Mouse (Mus musculus) left cerebral cortex, adult 11 months (tissue): ENCODE results near the gene Notch2.

Source experiments
- DNase-seq: peaks from one replicate; pipeline ENCODE4 v3.0.0; 2022; ENCODE audit warnings: low spot score

Notch2 gene

GRCm38 (mm10) chr3:98157073-98157472 lies 143.7 kb downstream of the Notch2 start:
- no peak for DNase-seq

- DNase-seq, result no peak
These were observed 144.3 kb downstream of the Notch2 start for GRCm38 (mm10) chr3:98157585-98157984.

DNA sequence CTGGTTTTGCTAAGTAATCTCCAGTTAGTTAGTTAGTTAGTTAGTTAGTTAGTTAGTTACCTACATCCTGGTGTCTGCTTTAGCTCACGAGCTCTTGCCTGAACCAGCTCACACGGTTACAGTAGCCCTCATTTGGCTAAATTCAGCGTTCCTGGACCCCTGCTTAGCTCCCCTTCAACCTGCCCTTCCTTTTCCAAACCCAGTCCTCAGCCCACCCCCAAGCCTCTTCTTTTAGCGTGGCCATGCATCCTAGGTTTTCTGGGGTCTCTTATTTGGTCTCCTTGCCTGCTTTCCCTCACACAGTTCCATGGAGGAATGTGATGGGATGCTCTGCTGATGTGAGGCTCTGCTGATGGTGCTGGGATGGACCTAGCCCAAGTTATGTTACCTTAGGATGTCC lies 145.3 kb downstream of the Notch2 start:
- DNase-seq, result no peak

DNA sequence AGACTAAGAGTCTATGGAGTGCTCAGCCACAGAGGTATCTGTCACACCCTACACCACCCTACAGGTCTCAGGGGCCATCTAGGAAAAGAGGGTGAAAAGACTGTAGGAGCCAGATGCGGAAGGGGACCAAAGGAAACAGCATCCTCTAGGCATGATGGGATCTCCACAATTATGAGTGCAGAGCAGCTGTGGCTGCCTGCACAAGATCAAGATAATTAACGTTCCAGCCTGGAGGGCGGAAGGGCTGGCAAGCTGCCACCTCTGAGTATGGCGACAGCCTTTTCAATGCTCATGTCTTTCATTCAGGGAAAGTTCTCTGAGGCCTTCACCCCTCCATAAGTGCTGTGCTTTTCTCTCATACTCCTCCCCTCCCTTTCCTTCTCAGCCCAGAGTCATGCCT lies 146.0 kb downstream of the Notch2 start:
- no peak for DNase-seq

- DNase-seq, result no peak
These were observed 147.0 kb downstream of the Notch2 start, which contains the start of gene Adam30 for GRCm38 (mm10) chr3:98160330-98160729. Adam30 (plus strand) TSS chr3:98160630.

GRCm38 (mm10) chr3:98178340-98178739 lies 165.0 kb downstream of the Notch2 start:
- DNase-seq, result peak; percentile 23

- peak; percentile 21 for DNase-seq
These were observed 167.5 kb downstream of the Notch2 start for GRCm38 (mm10) chr3:98180805-98181204.

DNA sequence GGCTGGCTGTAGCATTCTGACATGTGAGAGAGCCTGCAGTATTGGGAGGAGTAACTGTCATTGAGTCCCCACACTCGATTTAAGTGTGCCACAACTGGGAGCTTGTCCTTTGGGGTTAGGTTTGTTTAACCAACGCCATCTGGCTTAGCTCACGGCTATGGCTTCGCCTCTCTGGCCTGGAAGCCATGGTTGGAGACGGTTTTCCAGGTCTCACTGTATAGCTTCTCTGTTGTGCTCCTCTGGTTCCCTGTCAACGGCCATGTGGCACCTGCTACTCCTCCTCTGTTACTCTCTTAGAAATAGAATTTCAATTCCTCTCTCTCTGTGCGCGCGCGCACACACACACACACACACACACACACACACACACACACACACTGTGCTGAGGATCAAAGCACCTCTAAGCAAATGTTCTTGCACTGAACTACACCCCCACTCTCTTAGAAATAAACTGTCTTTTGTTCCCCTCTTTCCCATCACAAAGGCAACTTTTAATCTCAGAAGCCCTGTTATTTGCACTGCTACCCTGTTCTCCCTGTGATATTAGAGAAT lies 171.9 kb downstream of the Notch2 start:
- no peak for DNase-seq

- no peak for DNase-seq
These were observed 174.4 kb downstream of the Notch2 start for GRCm38 (mm10) chr3:98187777-98188176.

DNA sequence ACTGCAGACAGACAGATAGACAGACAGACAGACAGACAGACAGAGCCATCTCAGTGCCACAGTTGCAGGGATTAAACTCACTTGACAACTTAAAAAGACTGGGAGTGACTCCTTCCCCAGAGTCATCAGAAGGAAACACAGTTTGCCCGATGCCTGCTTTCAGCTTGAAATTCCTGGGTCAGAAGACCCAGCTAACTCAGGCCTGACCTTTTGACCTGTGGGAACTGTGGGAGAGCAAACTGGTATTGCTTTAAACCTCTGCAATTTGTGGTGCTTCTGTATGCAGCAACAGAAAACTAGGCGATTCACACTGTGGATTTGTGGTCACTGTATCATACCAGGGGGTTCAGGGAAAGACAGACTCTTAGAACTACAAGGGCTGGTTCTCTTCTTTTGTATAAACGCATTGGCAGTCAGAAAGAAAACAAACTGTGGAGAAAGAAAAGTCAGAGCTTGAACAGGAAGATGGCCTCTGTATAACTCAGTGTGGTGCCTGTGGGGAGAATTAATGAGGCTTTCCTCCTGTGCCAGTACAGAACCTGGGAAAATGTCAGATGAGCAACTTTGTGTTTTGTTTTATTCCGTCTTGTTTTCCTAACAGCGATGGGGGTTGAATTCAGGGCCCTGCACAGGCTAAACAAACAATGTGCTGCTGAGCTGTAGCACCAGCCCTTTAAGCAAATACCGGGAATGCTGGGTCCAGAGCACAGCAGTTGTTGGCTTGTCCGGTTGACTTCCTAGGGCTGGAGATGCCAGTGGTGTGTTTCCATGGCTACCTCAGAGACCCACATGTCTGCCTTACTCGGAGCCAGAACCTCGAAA lies 184.6 kb downstream of the Notch2 start:
- DNase-seq, result no peak

GRCm38 (mm10) chr3:98199747-98200146 lies 186.4 kb downstream of the Notch2 start:
- no peak for DNase-seq
